Mouse (Mus musculus) MEL (cell line): ENCODE measurements at regions not wholly inside any gene's neighbourhood (a gene's known extent, or its start where the extent isn't known, plus 50 kb on each side); places are given as distances from the start of the nearest gene placed in this dataset.

Source experiments
- DNase-seq: peaks from one replicate; pipeline ENCODE4 v3.0.0; 2011; ENCODE audit warnings: low read depth, low spot score
- H3K27ac ChIP-seq: 2 replicates; pipeline ENCODE4 v1.5.1; 2012; ENCODE audit warnings: low read depth, mild to moderate bottlenecking, control low read depth, low read length, moderate library complexity; ENCODE audit not compliant: control insufficient read depth
- H3K27me3 ChIP-seq, 2 experiments: fragments of 150-350 bp in 1 of 2; sonication (generic) in 1 of 2; 2 replicates each; pipeline ENCODE4 v1.6.1; 2012; ENCODE audit warnings: low read length in 2 of 2, mild to moderate bottlenecking in 2 of 2, improper control_type of control experiment in 1 of 2, moderate library complexity in 1 of 2; ENCODE audit not compliant: insufficient read depth in 2 of 2, control insufficient read depth in 1 of 2
- H3K36me3 ChIP-seq, 2 experiments: 2 replicates each; pipeline ENCODE4 v1.6.1; 2012 to 2014; ENCODE audit warnings: low read length in 2 of 2, improper control_type of control experiment in 1 of 2, inconsistent platforms in 1 of 2, mild to moderate bottlenecking in 1 of 2; ENCODE audit not compliant: insufficient read depth in 2 of 2, control insufficient read depth in 1 of 2
- H3K4me1 ChIP-seq, 2 experiments: fragments of 150-350 bp in 1 of 2; sonication (generic) in 1 of 2; 2 replicates each; pipeline ENCODE4 v1.6.1; 2012; ENCODE audit warnings: low read length in 2 of 2, improper control_type of control experiment in 1 of 2, mild to moderate bottlenecking in 1 of 2; ENCODE audit not compliant: insufficient read depth in 2 of 2, control insufficient read depth in 1 of 2
- H3K4me3 ChIP-seq, 2 experiments: fragments of 150-350 bp in 1 of 2; sonication (generic) in 1 of 2; 2 replicates each; pipeline ENCODE4 v1.5.1; 2012; ENCODE audit warnings: low read depth in 2 of 2, low read length in 2 of 2, mild to moderate bottlenecking in 2 of 2, moderate library complexity in 2 of 2, control low read depth in 1 of 2, improper control_type of control experiment in 1 of 2; ENCODE audit not compliant: control insufficient read depth in 1 of 2, insufficient read depth in 1 of 2
- H3K79me2 ChIP-seq: 2 replicates; pipeline ENCODE4 v1.6.1; 2012; ENCODE audit warnings: mild to moderate bottlenecking, low read length, moderate library complexity; ENCODE audit not compliant: control insufficient read depth, poor library complexity, insufficient read depth
- H3K9ac ChIP-seq: 2 replicates; pipeline ENCODE4 v1.6.1; 2012; ENCODE audit warnings: low read depth, mild to moderate bottlenecking, control low read depth, low read length, moderate library complexity; ENCODE audit not compliant: control insufficient read depth, poor library complexity, severe bottlenecking
- H3K9me3 ChIP-seq: fragments of 150-350 bp; sonication (generic); replicated peaks from 2 replicates; pipeline ENCODE4 v1.6.1; 2012; ENCODE audit warnings: mild to moderate bottlenecking, low read length, improper control_type of control experiment, moderate library complexity; ENCODE audit not compliant: insufficient read depth
- CHD1 ChIP-seq: IDR thresholded peaks from 2 replicates; pipeline ENCODE4 v1.6.1; 2012; ENCODE audit warnings: low read depth, mild to moderate bottlenecking, inconsistent platforms, low read length, improper control_type of control experiment
- CTCF ChIP-seq, 3 experiments: IDR thresholded peaks in 2 of 3; conservative IDR thresholded peaks in 1 of 3; 2 replicates each; pipeline ENCODE4 v1.5.1; 2011 to 2012; ENCODE audit warnings: low read length in 3 of 3, low read depth in 2 of 3, mild to moderate bottlenecking in 2 of 3, improper control_type of control experiment in 1 of 3, inconsistent platforms in 1 of 3, mixed read lengths in 1 of 3, moderate library complexity in 1 of 3; ENCODE audit not compliant: control insufficient read depth in 1 of 3, insufficient read depth in 1 of 3, poor library complexity in 1 of 3, severe bottlenecking in 1 of 3
- E2F4 ChIP-seq: IDR thresholded peaks from 2 replicates; pipeline ENCODE4 v1.6.1; 2011; ENCODE audit warnings: low read depth, low read length, improper control_type of control experiment, borderline replicate concordance
- GABPA ChIP-seq: IDR thresholded peaks from 2 replicates; pipeline ENCODE4 v1.6.1; 2012; ENCODE audit warnings: low read depth, mild to moderate bottlenecking, inconsistent platforms, low read length, improper control_type of control experiment, moderate library complexity
- GATA1 ChIP-seq: IDR thresholded peaks from 2 replicates; pipeline ENCODE4 v1.6.1; 2011; ENCODE audit warnings: low read depth, low read length, improper control_type of control experiment
- HCFC1 ChIP-seq: IDR thresholded peaks from 2 replicates; pipeline ENCODE4 v1.6.1; 2012; ENCODE audit warnings: low read depth, mild to moderate bottlenecking, inconsistent platforms, low read length, improper control_type of control experiment, moderate library complexity
- JUND ChIP-seq: IDR thresholded peaks from 2 replicates; pipeline ENCODE4 v1.6.1; 2011; ENCODE audit warnings: low read depth, mild to moderate bottlenecking, improper control_type of control experiment, low read length
- KAT2A ChIP-seq: conservative IDR thresholded peaks from 2 replicates; pipeline ENCODE4 v1.6.1; 2012; ENCODE audit warnings: low read depth, low read length, improper control_type of control experiment, inconsistent platforms
- MAFK ChIP-seq: IDR thresholded peaks from 2 replicates; pipeline ENCODE4 v1.6.1; 2011; ENCODE audit warnings: low read depth, mild to moderate bottlenecking, low read length, improper control_type of control experiment, borderline replicate concordance
- MAX ChIP-seq: IDR thresholded peaks from 2 replicates; pipeline ENCODE4 v1.6.1; 2011; ENCODE audit warnings: low read length, improper control_type of control experiment
- MAZ ChIP-seq: IDR thresholded peaks from 2 replicates; pipeline ENCODE4 v1.6.1; 2012; ENCODE audit warnings: low read depth, mild to moderate bottlenecking, inconsistent platforms, low read length, improper control_type of control experiment
- MEF2A ChIP-seq: IDR thresholded peaks from 2 replicates; pipeline ENCODE4 v1.6.1; 2014; ENCODE audit warnings: low read depth, mild to moderate bottlenecking, inconsistent platforms, low read length, improper control_type of control experiment; ENCODE audit not compliant: poor library complexity, insufficient replicate concordance, severe bottlenecking; ENCODE audit errors: extremely low read depth
- MYB ChIP-seq: IDR thresholded peaks from 2 replicates; pipeline ENCODE4 v1.6.1; 2011; ENCODE audit warnings: mild to moderate bottlenecking, low read depth, low read length, improper control_type of control experiment
- MYC ChIP-seq: IDR thresholded peaks from 2 replicates; pipeline ENCODE4 v1.6.1; 2011; ENCODE audit warnings: low read depth, mild to moderate bottlenecking, low read length, improper control_type of control experiment, moderate library complexity
- NRF1 ChIP-seq: IDR thresholded peaks from 2 replicates; pipeline ENCODE4 v1.6.1; 2014; ENCODE audit warnings: low read depth, mild to moderate bottlenecking, inconsistent platforms, low read length, improper control_type of control experiment, moderate library complexity; ENCODE audit not compliant: poor library complexity, insufficient read depth, severe bottlenecking
- POLR2A ChIP-seq, 2 experiments: IDR thresholded peaks; 2 replicates each; pipeline ENCODE4 v1.6.1; 2011 to 2012; ENCODE audit warnings: low read length in 2 of 2, mild to moderate bottlenecking in 2 of 2, control low read depth in 1 of 2, improper control_type of control experiment in 1 of 2, low read depth in 1 of 2, moderate library complexity in 1 of 2; ENCODE audit not compliant: control insufficient read depth in 1 of 2, insufficient read depth in 1 of 2, poor library complexity in 1 of 2
- POLR2AphosphoS2 ChIP-seq: IDR thresholded peaks from 2 replicates; pipeline ENCODE4 v1.6.1; 2011; ENCODE audit warnings: low read length, improper control_type of control experiment
- POLR2AphosphoS5 ChIP-seq: IDR thresholded peaks from 2 replicates; pipeline ENCODE4 v1.6.1; 2012; ENCODE audit warnings: low read depth, borderline replicate concordance, mild to moderate bottlenecking, inconsistent platforms, low read length, moderate library complexity, mixed read lengths
- RAD21 ChIP-seq: IDR thresholded peaks from 2 replicates; pipeline ENCODE4 v1.6.1; 2011; ENCODE audit warnings: mild to moderate bottlenecking, low read depth, low read length, improper control_type of control experiment
- RCOR1 ChIP-seq: IDR thresholded peaks from 2 replicates; pipeline ENCODE4 v1.6.1; 2012; ENCODE audit warnings: low read depth, mild to moderate bottlenecking, inconsistent platforms, low read length, improper control_type of control experiment
- TBP ChIP-seq: IDR thresholded peaks from 2 replicates; pipeline ENCODE4 v1.8.0; 2011; ENCODE audit warnings: low read depth, low read length, improper control_type of control experiment
- TCF12 ChIP-seq: IDR thresholded peaks from 2 replicates; pipeline ENCODE4 v1.6.1; 2014; ENCODE audit warnings: low read depth, mild to moderate bottlenecking, inconsistent platforms, low read length, improper control_type of control experiment, moderate library complexity
- USF2 ChIP-seq, 2 experiments: IDR thresholded peaks; 2 replicates each; pipeline ENCODE4 v1.6.1; 2011 to 2012; ENCODE audit warnings: improper control_type of control experiment in 2 of 2, low read length in 2 of 2, borderline replicate concordance in 1 of 2, inconsistent platforms in 1 of 2, low read depth in 1 of 2, mild to moderate bottlenecking in 1 of 2; ENCODE audit not compliant: insufficient read depth in 1 of 2
- ZC3H11A ChIP-seq: IDR thresholded peaks from 2 replicates; pipeline ENCODE4 v1.6.1; 2012; ENCODE audit warnings: low read depth, mild to moderate bottlenecking, inconsistent platforms, low read length, improper control_type of control experiment
- ZMIZ1 ChIP-seq: IDR thresholded peaks from 2 replicates; pipeline ENCODE4 v1.6.1; 2012; ENCODE audit warnings: low read depth, mild to moderate bottlenecking, inconsistent platforms, low read length, improper control_type of control experiment, moderate library complexity

DNA sequence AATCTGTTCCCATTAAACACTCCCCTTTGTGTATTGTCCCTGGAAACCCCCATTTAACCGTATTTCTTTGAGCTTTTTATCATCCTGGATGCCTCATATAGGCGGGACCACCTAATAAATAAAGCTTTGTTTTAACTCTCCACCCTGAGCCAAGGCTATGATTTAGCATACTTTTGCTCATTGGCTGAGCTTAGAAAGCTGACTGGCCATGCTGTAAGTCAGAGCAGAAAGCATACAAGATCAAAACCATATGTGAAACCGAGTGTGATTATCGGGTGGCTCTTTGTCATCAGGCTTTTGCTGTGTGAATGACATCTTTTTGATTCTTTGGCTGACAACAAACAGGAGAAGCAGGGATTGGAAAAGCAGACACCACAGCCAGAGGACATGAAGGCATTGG lies 85.2 kb upstream of the Got2 start:
- no peaks in the 10 kb centered on the region for H3K36me3 ChIP-seq
- H3K27me3 ChIP-seq = peaks cover 8 to 11% of the 10 kb centered on the region in 2 experiments
- DNase-seq = no peak
- TF ChIP-seq KAT2A = no peak
- TF ChIP-seq ZMIZ1 = no peak
- TF ChIP-seq CHD1 = no peak
- no peak for TF ChIP-seq POLR2AphosphoS5
- TF ChIP-seq ZC3H11A = no peak
- no peak for TF ChIP-seq CTCF (IDR thresholded peaks at IDR 0.05 in 2 of 3, conservative IDR thresholded peaks at IDR 0.05 in 1 of 3; ENCODE audit: control insufficient read depth in 1 of 3, insufficient read depth in 1 of 3, low read depth in 2 of 3, low read length in 3 of 3, poor library complexity in 1 of 3, severe bottlenecking in 1 of 3)
- TF ChIP-seq MYB = no peak
- no peak for TF ChIP-seq GABPA
- TF ChIP-seq MAZ = no peak
- TF ChIP-seq E2F4 = no peak
- TF ChIP-seq TBP = no peak
- TF ChIP-seq JUND = no peak
- TF ChIP-seq MAFK = no peak
- H3K4me1 ChIP-seq = no peaks in the 10 kb centered on the region
- no peaks in the 10 kb centered on the region for H3K9me3 ChIP-seq
- no peak overlapping the region for H3K9ac ChIP-seq
- H3K4me3 ChIP-seq = no peak overlapping the region
- H3K79me2 ChIP-seq = no peaks in the 10 kb centered on the region
- no peak overlapping the region for H3K27ac ChIP-seq

DNA sequence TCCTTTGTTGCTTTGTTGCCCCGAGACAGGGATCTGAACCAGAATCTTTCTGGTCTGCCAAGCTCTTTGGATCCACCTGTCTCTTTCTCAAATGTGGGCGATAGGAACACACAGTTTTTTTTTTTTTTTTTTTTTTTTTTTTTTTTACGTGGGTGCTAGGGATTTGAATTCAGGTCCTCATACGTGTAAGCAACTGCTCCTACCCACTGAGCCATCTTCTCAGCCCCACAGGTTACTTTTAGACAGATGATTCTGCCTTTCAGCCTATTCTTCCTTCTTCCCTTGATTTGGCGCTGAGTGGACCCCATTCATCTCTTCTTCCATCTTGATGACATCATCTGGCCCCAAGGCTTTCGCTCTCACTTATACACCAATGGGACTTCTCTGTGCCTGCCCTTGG lies 80.5 kb upstream of the Got2 start:
- H3K9me3 ChIP-seq = no peaks in the 10 kb centered on the region
- no peak overlapping the region for H3K4me3 ChIP-seq
- H3K79me2 ChIP-seq = no peaks in the 10 kb centered on the region
- TF ChIP-seq ZC3H11A (no peak), NRF1 (no peak), MAX (no peak), GABPA (no peak), GATA1 (no peak), HCFC1 (no peak), TCF12 (no peak), USF2 (IDR thresholded peaks at IDR 0.05; ENCODE audit: borderline replicate concordance in 1 of 2, insufficient read depth in 1 of 2, low read depth in 1 of 2, low read length in 2 of 2) (no peak), POLR2AphosphoS5 (no peak), RCOR1 (no peak), MAFK (no peak), RAD21 (no peak), MYC (no peak), ZMIZ1 (no peak), POLR2A (IDR thresholded peaks at IDR 0.05; ENCODE audit: control insufficient read depth in 1 of 2, insufficient read depth in 1 of 2, low read depth in 1 of 2, low read length in 2 of 2, poor library complexity in 1 of 2) (no peak), MYB (no peak), CTCF (IDR thresholded peaks at IDR 0.05 in 2 of 3, conservative IDR thresholded peaks at IDR 0.05 in 1 of 3; ENCODE audit: control insufficient read depth in 1 of 3, insufficient read depth in 1 of 3, low read depth in 2 of 3, low read length in 3 of 3, poor library complexity in 1 of 3, severe bottlenecking in 1 of 3) (no peak), POLR2AphosphoS2 (no peak), MEF2A (no peak)
- no peaks in the 10 kb centered on the region for H3K4me1 ChIP-seq
- H3K9ac ChIP-seq = no peak overlapping the region
- no peaks in the 10 kb centered on the region for H3K36me3 ChIP-seq
- H3K27ac ChIP-seq = no peak overlapping the region
- peaks cover 3 to 11% of the 10 kb centered on the region in 2 experiments for H3K27me3 ChIP-seq
- DNase-seq = no peak
